Mouse (Mus musculus): ENCODE measurements around the gene Celf2. TPM values are rescaled to one million over a fixed set of nuclear protein-coding genes. Genes with fewer than 3 reads are reported as not detected.
"Not testable (repeated sequence)": the region's sequence is repeated elsewhere in the genome, so short reads cannot be mapped to it uniquely, and the experiment has no call there.

Celf2 gene
- polyA plus RNA-seq, 1 experiment from 2014 or later = 97.4 TPM

DNA sequence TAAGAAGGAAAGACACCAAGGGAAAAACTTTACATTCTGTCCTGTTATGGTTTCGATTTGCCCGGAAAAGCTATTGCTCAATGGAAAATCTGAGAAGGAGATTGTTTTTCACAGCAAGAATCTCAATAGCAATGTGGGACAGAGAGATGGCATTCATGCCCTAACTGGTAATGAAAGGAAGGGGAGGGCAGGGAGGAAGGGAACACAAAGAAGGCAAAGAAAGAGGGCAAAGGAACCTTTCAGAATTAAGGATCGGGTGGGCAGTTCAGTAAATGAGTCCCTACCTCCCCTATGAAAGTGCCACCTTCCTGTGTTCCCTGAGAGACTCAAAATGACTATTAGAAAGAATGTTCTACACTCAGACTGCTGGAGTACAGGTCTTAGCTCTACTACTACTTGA is 197.6 kb downstream of the Celf2 start:
- no peak for ATAC-seq (ENCODE audit: borderline replicate concordance, extremely low read depth, low FRiP score, low TSS enrichment)
- Histone ChIP-seq H3K36me3 (no peaks in the 10 kb centered on the region), H3K4me2 (no peak overlapping the region), H3K27me3 (no peaks in the 10 kb centered on the region), H3K27ac (no peak overlapping the region), H3K9ac (no peak overlapping the region), H3K4me1 (no peaks in the 10 kb centered on the region), H3K4me3 (no peak overlapping the region), H3K9me3 (no peaks in the 10 kb centered on the region)
- 90% methylated on average over 3 of the region's 3 CpGs for WGBS

DNA sequence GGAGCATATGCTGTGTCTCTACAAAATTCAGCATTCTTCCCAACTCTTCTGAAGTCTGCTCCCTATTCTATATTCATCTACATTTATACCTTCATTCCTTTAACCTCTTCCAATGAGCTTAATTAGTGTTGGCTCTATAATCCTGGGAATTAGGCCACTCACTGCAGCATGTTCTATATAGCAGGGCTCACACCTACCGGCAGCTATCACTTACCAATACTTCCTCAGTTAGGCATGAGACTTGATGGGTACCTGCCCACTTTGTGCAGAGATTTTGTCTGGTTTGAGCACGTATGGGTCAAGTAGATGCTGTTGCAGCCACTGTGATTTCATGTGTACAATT is 198.6 kb downstream of the Celf2 start:
- no peak overlapping the region for H3K27ac ChIP-seq
- no peak for ATAC-seq (ENCODE audit: borderline replicate concordance, extremely low read depth, low FRiP score, low TSS enrichment)
- WGBS = 82% methylated on average over 2 of the region's 2 CpGs

DNA sequence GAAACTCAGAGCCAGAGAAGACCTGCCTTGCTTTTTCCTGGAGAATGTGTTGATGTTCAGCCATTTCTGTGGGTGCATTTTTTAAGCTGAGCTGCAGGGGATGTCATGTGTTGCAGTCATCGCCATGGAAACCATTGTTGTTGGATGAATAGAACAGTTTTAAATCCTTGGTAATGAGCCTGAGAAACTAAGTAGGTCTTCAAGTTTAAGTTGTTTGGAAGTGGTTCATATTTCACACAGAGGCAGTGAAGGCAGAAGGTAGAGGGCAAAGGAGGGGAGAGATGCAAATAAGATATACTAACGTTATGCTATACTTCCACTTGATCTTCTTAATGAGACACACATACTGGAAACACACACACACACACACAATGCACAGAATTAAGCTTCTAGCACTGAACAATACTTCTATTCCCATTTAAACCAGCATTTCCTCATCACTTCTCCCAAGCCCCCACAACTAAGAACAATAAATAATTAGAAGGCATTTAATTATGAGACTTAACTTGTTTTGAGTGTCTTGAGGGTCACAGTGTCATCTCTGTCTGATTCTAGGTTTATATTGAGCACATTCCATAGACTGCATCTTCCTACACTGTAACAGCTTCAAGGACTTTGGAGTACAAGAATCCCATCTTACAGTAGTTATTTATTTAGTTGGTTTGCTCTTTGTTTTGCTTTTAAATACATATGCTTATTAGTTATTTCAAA is 199.1 kb downstream of the Celf2 start:
- Histone ChIP-seq H3K4me3 (no peak overlapping the region), H3K4me1 (no peaks in the 10 kb centered on the region), H3K4me2 (no peak overlapping the region), H3K9me3 (no peaks in the 10 kb centered on the region), H3K36me3 (no peaks in the 10 kb centered on the region), H3K9ac (no peak overlapping the region), H3K27me3 (no peaks in the 10 kb centered on the region), H3K27ac (no peak overlapping the region)
- no peak for ATAC-seq (ENCODE audit: borderline replicate concordance, extremely low read depth, low FRiP score, low TSS enrichment)
- 55% methylated on average over 2 of the region's 2 CpGs for WGBS

More for the DNA sequence above, 198.6 kb downstream of the Celf2 start:
- no peak overlapping the region for H3K4me2 ChIP-seq
- no peaks in the 10 kb centered on the region for H3K27me3 ChIP-seq
- no peaks in the 10 kb centered on the region for H3K36me3 ChIP-seq
- no peaks in the 10 kb centered on the region for H3K4me1 ChIP-seq
- H3K4me3 ChIP-seq = no peak overlapping the region
- H3K9me3 ChIP-seq = no peaks in the 10 kb centered on the region
- no peak overlapping the region for H3K9ac ChIP-seq

DNA sequence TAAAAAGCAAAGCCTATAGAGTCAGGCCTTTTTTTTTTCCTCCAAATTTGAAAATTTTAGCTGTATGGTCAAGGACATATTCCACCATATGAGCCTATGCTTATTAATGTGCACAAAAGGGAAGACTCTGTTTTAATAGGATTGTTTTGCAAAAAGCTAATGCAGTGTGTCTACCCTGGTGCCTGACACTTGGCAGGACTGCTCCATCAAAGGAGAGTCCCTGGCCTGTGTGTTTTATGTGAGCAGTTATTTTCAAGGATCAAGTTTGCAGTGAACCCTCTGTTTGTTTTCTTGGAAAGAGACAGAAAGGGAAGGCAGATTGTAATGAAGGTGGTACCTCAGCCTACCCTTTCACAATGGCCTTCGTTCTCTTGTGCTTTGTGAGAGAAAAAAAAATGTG is 200.0 kb downstream of the Celf2 start:
- H3K27ac ChIP-seq = no peak overlapping the region
- WGBS = 78% methylated on average over 1 of the region's 1 CpGs
- no peak overlapping the region for H3K4me2 ChIP-seq
- no peaks in the 10 kb centered on the region for H3K27me3 ChIP-seq
- no peaks in the 10 kb centered on the region for H3K36me3 ChIP-seq
- H3K9ac ChIP-seq = no peak overlapping the region
- H3K9me3 ChIP-seq = no peaks in the 10 kb centered on the region
- no peaks in the 10 kb centered on the region for H3K4me1 ChIP-seq
- H3K4me3 ChIP-seq = no peak overlapping the region
- no peak for ATAC-seq (ENCODE audit: borderline replicate concordance, extremely low read depth, low FRiP score, low TSS enrichment)

DNA sequence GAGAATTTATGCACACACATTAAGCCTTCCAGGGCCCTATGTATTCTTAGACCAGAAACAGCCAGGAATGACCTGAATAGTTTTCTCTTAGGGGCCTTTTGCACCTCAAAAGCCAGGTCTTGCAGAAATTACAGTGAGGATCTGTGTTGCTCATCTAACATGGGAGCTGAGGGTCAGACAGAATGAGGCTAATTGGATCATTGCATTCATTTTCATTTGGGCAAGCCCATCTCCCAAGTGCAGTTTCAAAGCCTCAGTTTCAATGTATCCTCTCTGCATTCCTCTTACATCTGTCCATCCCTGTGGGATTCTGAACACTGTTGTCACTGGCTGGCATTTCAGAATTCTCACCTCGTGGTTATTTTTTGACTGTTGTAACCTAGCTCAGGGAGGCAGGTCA is 200.6 kb downstream of the Celf2 start:
- H3K9ac ChIP-seq = no peak overlapping the region
- H3K4me2 ChIP-seq = no peak overlapping the region
- no peaks in the 10 kb centered on the region for H3K36me3 ChIP-seq
- H3K4me1 ChIP-seq = no peaks in the 10 kb centered on the region
- H3K9me3 ChIP-seq = no peaks in the 10 kb centered on the region
- no peak for ATAC-seq (ENCODE audit: borderline replicate concordance, extremely low read depth, low FRiP score, low TSS enrichment)
- no peak overlapping the region for H3K4me3 ChIP-seq
- H3K27me3 ChIP-seq = no peaks in the 10 kb centered on the region
- 64% methylated on average over 1 of the region's 1 CpGs for WGBS
- no peak overlapping the region for H3K27ac ChIP-seq

DNA sequence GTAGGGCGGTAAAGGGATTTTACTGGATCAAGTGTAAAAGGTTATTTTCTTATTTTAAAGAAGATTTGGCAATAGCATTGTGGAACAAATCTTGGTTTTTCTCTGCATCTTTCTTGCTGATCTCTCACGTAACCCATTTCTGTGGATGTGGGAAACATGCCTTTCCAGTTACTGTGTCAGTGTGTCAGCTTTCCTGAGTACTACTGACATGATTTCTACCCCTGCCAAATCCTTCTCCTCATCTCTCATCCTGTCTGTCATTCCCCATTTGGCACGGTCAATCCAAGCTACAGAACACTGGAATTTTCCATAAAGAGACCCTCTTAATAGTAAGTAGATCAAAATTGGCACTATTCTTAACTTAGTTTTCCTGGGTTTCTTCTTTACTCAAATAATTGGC is 221.9 kb downstream of the Celf2 start:
- no peak for ATAC-seq (ENCODE audit: borderline replicate concordance, extremely low read depth, low FRiP score, low TSS enrichment)
- no peaks in the 10 kb centered on the region for H3K27me3 ChIP-seq
- H3K9me3 ChIP-seq = no peaks in the 10 kb centered on the region
- H3K9ac ChIP-seq = no peak overlapping the region
- H3K4me1 ChIP-seq = 0 out of 2 replicates have a peak, but pooled peaks cover 2% of the 10 kb centered on the region
- H3K36me3 ChIP-seq = no peaks in the 10 kb centered on the region
- WGBS = 62% methylated on average over 3 of the region's 3 CpGs
- H3K4me3 ChIP-seq = no peak overlapping the region
- no peak overlapping the region for H3K27ac ChIP-seq
- H3K4me2 ChIP-seq = no peak overlapping the region

DNA sequence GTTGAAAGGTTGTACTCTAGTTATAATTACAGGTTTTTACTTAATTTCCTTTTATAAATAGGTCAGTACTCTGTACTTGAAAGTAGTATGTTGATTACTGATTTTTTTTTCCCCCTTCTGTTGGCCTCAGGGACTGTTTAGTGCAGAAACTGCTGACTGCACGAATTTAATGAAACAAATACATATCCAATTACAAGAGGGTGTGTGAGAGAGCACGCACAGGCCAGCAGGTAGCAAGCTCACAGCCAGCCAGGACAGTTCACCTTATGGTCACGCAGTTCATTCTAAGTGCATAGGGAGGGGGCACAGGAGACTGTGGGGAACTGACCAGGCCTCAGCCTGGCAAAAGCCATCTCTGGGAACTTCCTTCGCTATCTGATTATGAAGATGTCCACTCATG is 236.1 kb downstream of the Celf2 start:
- 57% methylated on average over 4 of the region's 4 CpGs for WGBS
- Histone ChIP-seq H3K9ac (no peak overlapping the region), H3K36me3 (no peaks in the 10 kb centered on the region), H3K4me2 (no peak overlapping the region), H3K9me3 (no peaks in the 10 kb centered on the region), H3K4me3 (no peak overlapping the region), H3K27ac (no peak overlapping the region), H3K4me1 (no peaks in the 10 kb centered on the region), H3K27me3 (no peaks in the 10 kb centered on the region)
- no peak for ATAC-seq (ENCODE audit: borderline replicate concordance, extremely low read depth, low FRiP score, low TSS enrichment)

DNA sequence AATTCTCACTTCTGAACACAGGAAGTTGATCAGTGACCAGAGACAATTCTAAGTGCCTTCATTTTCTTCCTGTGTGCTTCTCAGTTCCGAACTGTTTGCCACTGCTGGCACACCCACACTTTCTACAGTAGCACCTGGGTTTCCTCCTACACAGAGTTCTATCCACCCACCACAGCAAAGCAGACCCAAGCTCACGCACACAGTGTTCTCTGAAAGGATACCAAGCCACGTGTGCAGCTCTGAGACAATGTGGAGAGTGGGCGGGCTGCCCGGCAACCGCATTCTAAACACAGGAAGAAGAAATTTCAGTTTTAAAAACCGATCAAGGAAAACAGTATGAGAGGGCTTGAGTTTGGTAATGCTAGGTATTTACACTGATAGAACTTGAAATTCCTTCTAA is 239.3 kb downstream of the Celf2 start:
- no peak for ATAC-seq (ENCODE audit: borderline replicate concordance, extremely low read depth, low FRiP score, low TSS enrichment)

DNA sequence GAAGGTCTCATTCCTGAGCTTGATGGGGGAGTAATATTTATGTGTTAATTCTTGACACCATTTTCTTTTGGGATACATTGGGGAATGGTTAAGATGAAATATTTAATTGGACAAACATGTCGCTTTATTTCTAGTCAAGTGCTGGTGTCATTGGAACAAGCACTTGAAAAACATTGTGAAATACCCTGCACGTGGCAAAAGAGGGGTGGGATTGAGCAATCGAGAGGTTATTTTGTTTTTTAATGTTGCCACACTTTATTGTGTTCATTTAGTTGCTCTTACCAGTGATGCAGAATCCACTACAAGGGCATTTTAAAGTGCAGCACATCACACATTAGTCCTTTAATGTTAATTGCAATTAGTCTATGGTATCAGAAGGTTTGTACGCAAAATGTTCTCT is 242.2 kb downstream of the Celf2 start:
- no peak overlapping the region for H3K4me2 ChIP-seq
- no peak overlapping the region for H3K4me3 ChIP-seq
- H3K9ac ChIP-seq = no peak overlapping the region
- no peaks in the 10 kb centered on the region for H3K4me1 ChIP-seq
- H3K36me3 ChIP-seq = no peaks in the 10 kb centered on the region
- H3K27me3 ChIP-seq = no peaks in the 10 kb centered on the region
- H3K9me3 ChIP-seq = no peaks in the 10 kb centered on the region
- WGBS = 71% methylated on average over 4 of the region's 4 CpGs
- no peak for ATAC-seq (ENCODE audit: borderline replicate concordance, extremely low read depth, low FRiP score, low TSS enrichment)
- H3K27ac ChIP-seq = no peak overlapping the region

More for the DNA sequence above, 239.3 kb downstream of the Celf2 start:
- H3K4me1 ChIP-seq = no peaks in the 10 kb centered on the region
- H3K4me3 ChIP-seq = no peak overlapping the region
- no peak overlapping the region for H3K4me2 ChIP-seq
- no peaks in the 10 kb centered on the region for H3K9me3 ChIP-seq
- H3K36me3 ChIP-seq = no peaks in the 10 kb centered on the region
- 61% methylated on average over 7 of the region's 7 CpGs for WGBS
- H3K9ac ChIP-seq = no peak overlapping the region
- no peak overlapping the region for H3K27ac ChIP-seq
- no peaks in the 10 kb centered on the region for H3K27me3 ChIP-seq

DNA sequence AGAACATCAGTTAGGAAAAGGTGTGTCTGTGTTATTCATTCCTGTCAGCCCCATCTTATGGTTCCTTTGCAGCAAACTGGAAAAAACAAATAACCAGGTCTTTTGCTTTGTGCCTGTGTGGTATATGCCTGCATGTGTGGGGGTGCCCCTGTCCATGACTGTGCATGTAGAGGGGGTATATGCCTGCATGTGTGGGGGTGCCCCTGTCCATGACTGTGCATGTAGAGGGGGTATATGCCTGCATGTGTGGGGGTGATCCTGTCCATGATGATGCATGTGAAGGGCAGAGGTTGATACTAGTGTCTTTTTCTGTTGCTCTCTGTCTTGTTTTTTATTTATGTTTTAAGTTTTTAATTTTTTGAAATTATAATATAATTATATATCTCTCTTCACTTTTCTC is 246.7 kb downstream of the Celf2 start:
- not testable (repeated sequence) for H3K9ac ChIP-seq; ATAC-seq (ENCODE audit: borderline replicate concordance, extremely low read depth, low FRiP score, low TSS enrichment); H3K27me3 ChIP-seq; H3K27ac ChIP-seq; H3K9me3 ChIP-seq; H3K4me1 ChIP-seq; H3K36me3 ChIP-seq; H3K4me3 ChIP-seq; H3K4me2 ChIP-seq

DNA sequence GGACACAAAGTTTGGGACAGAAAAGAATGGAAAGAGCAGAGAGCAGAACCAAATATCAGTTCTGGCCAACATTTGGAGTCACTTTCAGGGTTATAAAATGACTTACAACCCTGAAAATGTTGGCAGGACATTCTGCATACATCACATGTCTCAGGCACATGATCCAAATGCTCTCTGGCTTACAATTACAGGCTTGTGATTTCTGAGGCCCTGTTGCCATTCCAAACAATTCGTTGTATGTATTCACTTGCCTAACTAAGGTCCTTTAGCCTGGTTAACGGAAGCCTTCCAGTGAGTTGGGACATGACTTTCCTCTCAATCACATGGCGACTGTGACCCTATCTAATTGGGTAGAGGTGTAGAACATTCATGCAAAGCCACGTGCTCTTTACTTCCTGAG is 249.2 kb downstream of the Celf2 start:
- no peak overlapping the region for H3K9ac ChIP-seq
- WGBS = 71% methylated on average over 4 of the region's 4 CpGs
- no peaks in the 10 kb centered on the region for H3K4me1 ChIP-seq
- H3K36me3 ChIP-seq = no peaks in the 10 kb centered on the region
- no peak overlapping the region for H3K27ac ChIP-seq
- ATAC-seq (ENCODE audit: borderline replicate concordance, extremely low read depth, low FRiP score, low TSS enrichment) = no peak
- H3K4me2 ChIP-seq = no peak overlapping the region
- H3K4me3 ChIP-seq = no peak overlapping the region
- no peaks in the 10 kb centered on the region for H3K9me3 ChIP-seq
- H3K27me3 ChIP-seq = no peaks in the 10 kb centered on the region

DNA sequence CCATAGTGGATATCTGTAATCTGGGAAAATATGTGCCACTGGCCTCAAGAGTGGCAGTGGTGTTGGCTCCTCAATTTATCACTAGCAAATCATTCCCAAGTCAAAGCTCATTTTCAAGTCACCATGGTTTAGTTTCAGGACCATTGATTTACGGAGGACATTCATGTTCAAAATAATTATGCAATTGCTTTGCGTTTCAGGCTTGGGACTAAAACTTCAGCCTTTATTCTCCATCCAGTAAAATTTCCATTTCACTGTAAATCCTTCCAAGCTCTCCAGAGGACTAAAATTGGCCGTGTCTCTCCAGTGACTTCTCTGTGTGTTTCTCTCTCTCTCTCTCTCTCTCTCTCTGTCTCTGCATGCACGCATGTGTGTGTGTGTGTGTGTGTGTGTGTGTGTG is 249.7 kb downstream of the Celf2 start:
- Histone ChIP-seq H3K36me3 (no peaks in the 10 kb centered on the region), H3K27me3 (no peaks in the 10 kb centered on the region), H3K9me3 (no peaks in the 10 kb centered on the region), H3K4me1 (no peaks in the 10 kb centered on the region), H3K27ac (no peak overlapping the region), H3K9ac (no peak overlapping the region), H3K4me2 (no peak overlapping the region), H3K4me3 (no peak overlapping the region)
- 60% methylated on average over 3 of the region's 4 CpGs for WGBS
- no peak for ATAC-seq (ENCODE audit: borderline replicate concordance, extremely low read depth, low FRiP score, low TSS enrichment)

DNA sequence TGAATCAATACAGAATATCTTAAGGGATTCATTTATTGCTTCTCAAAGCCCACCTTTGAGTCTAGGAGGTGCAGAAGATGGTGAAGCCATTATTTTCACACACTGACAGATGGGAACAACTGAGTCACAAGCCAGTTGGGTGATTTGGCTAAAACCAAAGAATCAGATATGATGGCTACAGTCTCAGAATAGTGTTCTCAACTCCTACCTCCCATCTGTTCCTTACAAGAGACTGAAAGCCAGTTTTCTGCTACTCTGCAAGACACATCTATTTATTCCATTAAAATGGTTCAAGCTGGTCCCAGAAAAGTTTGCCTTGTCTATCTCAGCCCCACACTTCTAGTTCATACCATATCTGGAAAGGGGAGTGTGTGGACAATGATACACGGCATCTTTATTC is 253.3 kb downstream of the Celf2 start:
- ATAC-seq (ENCODE audit: borderline replicate concordance, extremely low read depth, low FRiP score, low TSS enrichment) = no peak
- no peak overlapping the region for H3K4me2 ChIP-seq
- no peak overlapping the region for H3K27ac ChIP-seq
- H3K27me3 ChIP-seq = no peaks in the 10 kb centered on the region
- H3K4me3 ChIP-seq = no peak overlapping the region
- 59% methylated on average over 1 of the region's 1 CpGs for WGBS
- H3K4me1 ChIP-seq = no peaks in the 10 kb centered on the region
- no peaks in the 10 kb centered on the region for H3K9me3 ChIP-seq
- no peak overlapping the region for H3K9ac ChIP-seq
- no peaks in the 10 kb centered on the region for H3K36me3 ChIP-seq
